Mouse (Mus musculus): ENCODE results near the gene Bdh1.
"Not testable (repeated sequence)": the region's sequence is repeated elsewhere in the genome, so short reads cannot be mapped to it uniquely, and the experiment has no call there.

The Bdh1 gene

DNA sequence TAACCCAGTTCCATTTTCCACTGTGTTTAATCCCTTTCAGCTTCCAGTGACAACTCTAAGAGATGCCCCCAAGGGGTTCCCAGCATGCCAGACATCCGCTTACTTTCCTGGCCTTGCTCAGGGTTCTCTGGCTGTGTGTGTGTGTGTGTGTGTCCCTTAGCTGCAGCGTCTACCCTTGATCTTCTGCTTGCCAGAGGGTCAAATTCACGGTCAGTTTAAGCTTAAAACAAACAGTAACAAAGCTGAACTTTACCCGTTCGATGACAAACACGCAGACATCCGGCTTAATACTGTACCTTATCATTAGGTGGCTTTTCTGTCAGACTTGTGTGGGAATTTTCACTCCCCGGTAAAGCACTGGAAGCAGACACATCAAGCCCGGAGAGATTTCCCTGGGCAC lies at the start of gene Bdh1:
Gene Bdh1 (plus strand): TSS at position 281 of the 400 bp plus-strand sequence.
- in situ Hi-C loops (cut with MboI, MseI) = no loop called here

GRCm38 (mm10) chr16:31372316-31372715 lies 49.8 kb upstream of the Bdh1 start:
- in situ Hi-C loops (cut with MboI, MseI) = loop anchor here (5.0 kb wide), 1 partner anchor 1570 kb away; no protein-coding TSS in a partner anchor

DNA sequence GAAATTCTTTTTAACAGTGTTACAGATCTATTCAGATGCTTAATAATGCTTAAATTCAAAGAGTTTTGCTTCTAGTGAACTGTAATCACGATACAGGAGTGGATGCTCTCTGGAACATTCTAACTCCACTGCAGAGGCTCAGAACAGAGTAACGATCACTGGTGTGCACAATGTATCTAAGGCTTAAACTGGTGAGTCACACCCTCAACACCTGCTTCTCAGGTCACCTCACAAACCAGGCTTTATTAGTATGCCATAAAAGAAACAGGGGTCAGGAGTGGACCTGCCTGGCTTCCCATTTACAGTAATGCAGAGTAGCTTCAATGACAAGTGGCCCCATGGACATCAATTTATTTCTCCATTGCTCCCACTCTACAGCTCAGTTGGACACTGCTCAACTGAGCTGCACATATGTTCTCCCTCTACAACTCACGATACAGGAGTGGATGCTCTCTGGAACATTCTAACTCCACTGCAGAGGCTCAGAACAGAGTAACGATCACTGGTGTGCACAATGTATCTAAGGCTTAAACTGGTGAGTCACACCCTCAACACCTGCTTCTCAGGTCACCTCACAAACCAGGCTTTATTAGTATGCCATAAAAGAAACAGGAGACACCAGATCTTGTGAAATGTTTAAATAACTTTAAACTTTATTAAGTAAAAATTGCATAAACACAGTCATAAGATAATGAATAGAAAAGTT lies 46.0 kb upstream of the Bdh1 start:
- in situ Hi-C loops (cut with MboI, MseI) = not testable (repeated sequence)

GRCm38 (mm10) chr16:31388269-31388668 lies 33.8 kb upstream of the Bdh1 start:
- in situ Hi-C loops (cut with MboI, MseI) = not testable (repeated sequence)

DNA sequence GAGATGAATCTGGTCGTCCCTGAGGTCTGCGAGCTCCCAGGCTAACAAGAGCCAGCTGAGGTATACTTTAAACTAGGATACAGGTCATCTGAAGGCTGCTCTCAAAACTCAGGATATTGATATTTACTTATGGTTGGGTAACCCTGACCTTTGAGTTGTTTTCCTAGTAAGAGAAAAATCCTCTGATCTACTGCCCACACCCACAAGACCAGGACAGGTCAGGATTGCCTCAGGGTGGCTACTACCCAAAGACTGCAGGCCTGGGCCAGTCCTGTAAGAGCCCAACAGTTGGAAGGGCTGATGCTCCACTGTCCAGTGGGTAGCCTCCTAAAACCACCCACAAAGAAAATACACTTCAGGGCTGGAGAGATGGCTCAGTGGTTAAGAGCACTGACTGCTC lies 22.8 kb upstream of the Bdh1 start:
- in situ Hi-C loops (cut with MboI, MseI) = no loop called here

DNA sequence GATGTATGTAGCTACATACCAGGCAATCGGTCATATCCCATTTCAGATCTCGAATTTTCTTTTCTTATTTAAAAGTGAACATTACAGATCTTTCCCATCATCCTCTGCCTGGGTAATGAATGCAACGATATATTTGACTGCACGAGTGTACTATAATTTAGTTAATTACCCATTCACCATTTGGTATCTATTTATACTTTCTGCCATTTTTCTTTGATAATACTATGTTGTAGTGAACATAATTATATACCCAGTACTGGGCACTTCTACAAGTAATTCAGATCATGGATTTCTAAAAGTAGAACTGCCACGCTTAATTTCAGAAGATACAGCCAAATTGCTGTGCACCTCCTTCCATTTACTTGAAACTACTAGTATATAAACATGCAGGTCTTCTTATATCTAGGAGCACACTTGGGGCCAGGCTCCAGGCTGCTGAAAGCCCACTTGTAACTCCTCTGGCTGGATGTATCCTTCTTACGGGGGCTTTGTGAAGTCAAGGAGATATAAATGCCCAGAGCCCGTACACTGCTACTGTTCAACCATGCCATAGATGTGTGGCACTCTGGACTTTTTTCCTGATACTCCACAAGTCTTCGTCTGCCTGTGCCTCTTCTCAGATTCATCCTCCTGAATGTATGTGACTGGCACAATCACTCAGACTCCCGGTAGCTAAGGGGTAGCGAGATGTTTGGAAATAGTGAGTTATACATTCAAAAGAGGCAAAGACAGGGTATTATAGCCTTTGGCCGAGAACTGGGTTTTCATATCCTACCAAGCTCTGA lies 21.0 kb upstream of the Bdh1 start:
- in situ Hi-C loops (cut with MboI, MseI) = no loop called here

DNA sequence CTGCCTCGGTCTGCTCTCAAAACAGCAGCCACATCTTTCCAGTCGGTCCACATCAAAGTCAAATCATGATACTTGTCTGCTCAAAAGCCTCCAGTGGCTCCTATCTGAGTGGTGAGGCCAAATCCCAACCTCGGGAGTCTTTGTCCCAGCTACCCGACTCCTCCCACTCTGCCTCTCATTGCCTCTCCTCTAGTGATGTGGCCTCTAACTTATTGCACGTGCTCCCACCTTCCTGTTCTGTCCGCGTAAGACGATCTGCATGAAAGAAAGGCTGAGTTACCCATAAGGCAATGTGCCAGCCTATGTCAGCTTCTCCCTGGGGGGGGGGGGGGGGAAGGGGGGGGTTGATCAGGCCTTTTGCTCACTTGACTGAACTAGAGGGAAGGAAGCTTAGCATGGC lies 20.0 kb upstream of the Bdh1 start:
- in situ Hi-C loops (cut with MboI, MseI) = no loop called here

GRCm38 (mm10) chr16:31403971-31404370 lies 18.1 kb upstream of the Bdh1 start:
- in situ Hi-C loops (cut with MboI, MseI) = no loop called here

- in situ Hi-C loops (cut with MboI, MseI) = no loop called here
These were observed 17.0 kb upstream of the Bdh1 start for GRCm38 (mm10) chr16:31405040-31405439.

DNA sequence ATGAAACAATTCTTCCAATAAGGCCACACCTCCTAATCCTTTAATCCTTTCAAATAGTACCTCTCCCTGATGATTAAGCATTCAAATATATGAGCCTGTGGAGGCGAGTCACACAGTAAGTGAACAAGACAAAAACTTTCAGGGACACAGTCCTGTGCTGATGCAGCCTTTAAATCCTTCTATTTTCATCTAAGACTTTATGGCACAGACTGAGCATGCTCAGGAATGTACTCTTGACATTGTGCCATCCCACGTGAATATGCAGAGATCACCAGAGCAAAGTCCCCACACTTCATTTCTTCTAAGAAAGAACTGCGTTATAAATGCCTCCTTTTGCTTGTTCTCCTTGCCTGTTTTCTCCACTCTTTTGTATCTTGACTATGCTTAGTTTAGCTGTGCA lies 14.2 kb upstream of the Bdh1 start:
- in situ Hi-C loops (cut with MboI, MseI) = no loop called here

GRCm38 (mm10) chr16:31410969-31411368 lies 11.1 kb upstream of the Bdh1 start:
- in situ Hi-C loops (cut with MboI, MseI) = no loop called here

- in situ Hi-C loops (cut with MboI, MseI) = no loop called here
These were observed 9.8 kb upstream of the Bdh1 start for GRCm38 (mm10) chr16:31412321-31412720.

DNA sequence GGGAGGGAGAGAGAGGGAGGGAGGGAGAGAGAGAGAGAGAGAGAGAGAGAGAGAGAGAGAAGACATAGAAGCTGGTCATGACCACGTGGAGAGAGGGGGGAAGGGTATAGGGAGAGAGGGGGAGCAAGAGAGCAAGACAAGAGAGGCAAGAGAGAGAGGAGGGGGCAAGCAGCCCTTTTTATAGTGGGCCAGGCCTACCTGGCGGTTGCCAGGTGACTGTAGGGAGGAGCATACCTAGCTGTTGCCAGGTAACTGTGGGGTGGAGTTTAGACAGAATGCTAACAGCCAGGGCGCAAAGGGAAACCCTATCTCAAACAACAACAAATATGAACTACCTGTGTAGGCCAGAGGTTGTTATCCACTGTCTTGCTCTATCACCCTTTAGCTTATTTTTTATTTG lies 8.3 kb upstream of the Bdh1 start:
- in situ Hi-C loops (cut with MboI, MseI) = no loop called here

- in situ Hi-C loops (cut with MboI, MseI) = no loop called here
These were observed 6.1 kb upstream of the Bdh1 start for GRCm38 (mm10) chr16:31415885-31416450.

GRCm38 (mm10) chr16:31418704-31419103 lies 3.4 kb upstream of the Bdh1 start:
- in situ Hi-C loops (cut with MboI, MseI) = no loop called here

DNA sequence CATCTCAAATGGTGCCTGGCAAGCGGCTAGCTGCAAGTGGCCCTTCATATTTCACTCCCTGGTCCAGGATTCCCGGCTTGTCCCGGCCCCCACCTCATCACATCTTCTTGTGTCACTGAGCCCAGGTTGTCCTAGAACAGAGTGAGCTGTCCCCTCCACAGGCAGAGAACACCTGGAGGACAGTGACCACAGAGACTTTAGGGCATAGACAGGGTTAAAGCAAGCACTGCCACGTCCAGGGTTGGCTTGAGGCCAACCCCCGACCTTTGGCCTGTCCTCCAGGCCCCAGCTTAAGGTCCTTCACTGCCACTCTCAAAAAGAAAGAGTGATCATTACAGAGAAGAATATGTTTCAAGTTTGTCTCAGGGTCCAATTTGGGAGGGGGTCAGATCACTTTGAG lies 2.6 kb upstream of the Bdh1 start:
- in situ Hi-C loops (cut with MboI, MseI) = no loop called here

DNA sequence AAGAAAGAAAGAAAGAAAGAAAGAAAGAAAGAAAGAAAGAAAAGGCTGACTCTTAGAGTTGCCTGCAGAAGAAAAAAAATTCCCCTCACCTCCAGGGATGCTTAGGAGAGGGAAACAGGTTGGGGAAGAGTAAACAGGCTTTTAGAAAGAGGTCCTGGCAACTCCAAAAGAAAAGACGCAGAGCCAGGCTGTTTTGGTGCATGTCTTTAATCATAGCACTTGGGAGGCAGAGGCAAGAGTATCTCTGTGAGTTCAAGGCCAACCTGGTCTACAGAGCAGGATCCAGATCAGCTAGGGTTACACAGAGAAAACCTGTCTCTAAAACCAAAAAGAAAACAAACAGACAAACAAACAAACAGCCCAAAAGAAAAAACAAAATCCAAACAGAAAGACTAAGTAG lies 642 bp downstream of the Bdh1 start:
- in situ Hi-C loops (cut with MboI, MseI) = no loop called here

- in situ Hi-C loops (cut with MboI, MseI) = no loop called here
These were observed 1.3 kb downstream of the Bdh1 start for GRCm38 (mm10) chr16:31423368-31423767.

DNA sequence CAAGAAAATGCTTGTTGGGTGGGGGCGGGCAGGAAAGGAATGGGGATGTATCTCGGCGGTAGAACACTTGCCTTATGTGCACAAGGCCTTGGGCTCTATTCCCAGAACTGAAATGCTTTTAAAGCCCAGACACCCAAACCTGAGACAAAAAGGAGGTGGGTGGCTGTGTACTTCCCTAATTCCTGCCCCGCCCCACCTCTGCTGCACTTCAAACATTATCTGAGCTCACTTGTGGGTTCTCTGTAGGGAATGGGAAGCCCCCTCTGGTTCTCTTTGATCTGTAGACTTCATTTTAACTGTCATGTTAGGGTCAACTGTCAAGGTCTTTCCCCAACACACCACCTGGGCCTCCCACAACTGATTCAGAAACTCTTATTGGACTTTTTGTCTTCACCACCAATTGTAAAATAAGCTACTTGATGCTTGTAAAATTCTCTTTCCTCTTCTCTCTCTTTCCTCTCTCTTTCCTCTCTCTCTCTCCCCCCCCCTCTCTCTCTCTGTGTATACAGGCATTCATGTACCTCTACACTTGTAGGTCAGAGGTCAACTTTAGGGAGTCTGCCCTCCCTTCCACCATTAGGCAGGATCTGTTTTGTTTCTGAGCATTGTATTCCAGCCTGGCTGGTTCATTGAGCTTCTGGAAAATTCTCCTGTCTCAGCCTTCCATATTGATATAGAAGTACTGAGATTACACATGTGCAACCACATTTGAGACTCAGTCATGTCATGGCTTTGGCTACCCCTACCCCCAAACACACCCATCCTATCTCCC lies 2.5 kb downstream of the Bdh1 start:
- in situ Hi-C loops (cut with MboI, MseI) = no loop called here

- in situ Hi-C loops (cut with MboI, MseI) = no loop called here
These were observed 3.4 kb downstream of the Bdh1 start for GRCm38 (mm10) chr16:31425508-31425907.

- in situ Hi-C loops (cut with MboI, MseI) = no loop called here
These were observed 4.5 kb downstream of the Bdh1 start for GRCm38 (mm10) chr16:31426496-31427126.

DNA sequence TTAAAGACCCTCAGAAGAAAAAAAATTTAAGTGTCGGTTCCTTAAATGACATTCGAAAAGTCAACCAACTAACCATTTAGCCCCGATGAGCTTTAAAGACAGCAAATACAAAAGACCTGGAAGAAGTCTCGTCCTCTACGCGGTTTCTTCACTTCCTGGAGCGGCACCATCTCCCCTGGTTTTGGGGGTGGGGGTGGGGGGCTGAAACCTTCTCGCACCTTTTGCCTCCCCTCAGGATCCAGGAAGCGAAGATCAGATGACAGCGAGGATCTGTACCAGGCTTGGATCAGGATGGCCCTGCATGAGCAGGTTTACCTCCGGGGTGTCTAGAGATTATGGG lies 6.2 kb downstream of the Bdh1 start:
- in situ Hi-C loops (cut with MboI, MseI) = no loop called here
